Mouse (Mus musculus): ENCODE data around the gene Brd7. TPM values are rescaled to one million over a fixed set of nuclear protein-coding genes. Genes with fewer than 3 reads are reported as not detected.

Brd7 gene
- polyA plus RNA-seq, 1 experiment from 2014 or later = 82.7 TPM

DNA sequence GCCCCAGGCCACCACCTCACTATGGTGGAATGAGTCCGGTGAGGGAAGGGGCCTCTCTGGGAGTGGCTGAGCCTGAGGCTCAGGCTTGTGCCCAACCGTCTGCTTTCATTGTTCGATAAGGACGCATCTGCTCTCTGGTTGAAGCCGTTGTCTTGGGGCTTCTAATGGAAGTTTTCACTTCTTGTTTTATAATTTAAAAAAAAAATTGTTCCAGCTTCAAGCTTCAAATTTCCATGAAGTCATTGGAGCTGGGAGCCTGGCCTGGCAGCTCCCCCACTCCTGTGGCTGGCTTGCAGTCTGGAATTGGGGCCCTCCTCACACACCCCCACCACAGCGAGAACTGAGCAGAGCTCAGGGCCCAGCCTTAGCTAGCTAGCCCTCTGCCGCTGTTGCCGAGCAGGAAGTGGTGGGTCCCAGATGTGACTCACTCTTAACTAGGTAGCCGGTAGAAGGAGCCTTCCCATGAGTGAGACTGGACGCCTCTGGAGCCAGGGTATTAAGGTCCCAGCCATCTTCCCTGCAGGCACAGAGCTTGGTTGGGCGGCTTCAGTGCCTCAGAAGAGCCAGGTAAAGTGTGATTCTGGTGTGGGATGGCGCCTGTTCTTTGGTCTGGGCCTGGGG, 73.3 kb downstream of the Brd7 start:
- Histone ChIP-seq H3K4me1 (replicated peaks; ENCODE audit: control insufficient read depth, insufficient read depth, low read length) (peaks cover 55% of the 10 kb centered on the region), H3K4me2 (peak overlapping the region; percentile 66), H3K36me3 (ENCODE audit: control insufficient read depth, insufficient read depth, low read length) (no peaks in the 10 kb centered on the region), H3K9me3 (ENCODE audit: control insufficient read depth, low read length) (no peaks in the 10 kb centered on the region), H3K27ac (ENCODE audit: low read depth, low read length) (peak overlapping the region; percentile 91), H3K9ac (ENCODE audit: low read depth, low read length) (peak overlapping the region; percentile 72), H3K27me3 (replicated peaks; ENCODE audit: control insufficient read depth, insufficient read depth, low read length) (no peaks in the 10 kb centered on the region), H3K4me3 (ENCODE audit: low read depth, low read length) (peak overlapping the region; percentile 36)
- 32% methylated on average over 12 of the region's 12 CpGs for WGBS
- ATAC-seq (replicated peaks; ENCODE audit: low FRiP score) (peak; percentile 78), DNase-seq (ENCODE audit: low spot score) (no peak)

DNA sequence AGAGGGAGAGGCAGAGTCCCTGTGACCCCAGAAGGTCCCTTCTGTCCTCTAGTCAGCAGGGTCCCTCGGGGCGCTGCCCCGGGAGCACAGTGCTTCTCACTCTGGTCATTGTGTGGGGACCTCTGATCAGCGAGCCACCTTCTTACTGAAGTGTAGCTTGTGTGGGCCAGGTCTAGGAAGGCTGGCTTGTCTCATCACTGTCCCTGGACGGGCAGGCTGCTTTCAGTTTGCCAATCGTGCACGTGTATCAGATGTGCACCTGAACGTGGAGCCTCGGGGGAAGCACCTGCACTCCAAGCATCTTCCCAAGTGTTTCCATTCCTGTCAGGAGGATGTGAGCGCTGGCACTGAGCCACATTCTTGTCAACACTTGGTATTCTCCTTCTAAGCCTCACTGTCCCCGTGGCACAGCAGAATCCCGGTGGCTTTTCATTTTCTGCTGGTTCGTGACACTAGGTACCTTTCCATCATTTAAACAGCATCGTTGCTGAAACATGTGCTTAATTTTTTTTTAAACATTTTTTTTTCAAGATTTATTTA, 75.5 kb downstream of the Brd7 start:
- no peaks in the 10 kb centered on the region for H3K9me3 ChIP-seq (ENCODE audit: control insufficient read depth, low read length)
- H3K27ac ChIP-seq (ENCODE audit: low read depth, low read length) = peak overlapping the region; percentile 45
- no peak for ATAC-seq (replicated peaks; ENCODE audit: low FRiP score)
- peaks cover 55% of the 10 kb centered on the region for H3K4me1 ChIP-seq (replicated peaks; ENCODE audit: control insufficient read depth, insufficient read depth, low read length)
- H3K36me3 ChIP-seq (ENCODE audit: control insufficient read depth, insufficient read depth, low read length) = no peaks in the 10 kb centered on the region
- DNase-seq (ENCODE audit: low spot score) = no peak
- H3K4me3 ChIP-seq (ENCODE audit: low read depth, low read length) = no peak overlapping the region
- 85% methylated on average over 14 of the region's 14 CpGs for WGBS
- 0 out of 2 replicates have a peak overlapping the region, but pooled peaks have one; percentile 16 for H3K4me2 ChIP-seq
- H3K9ac ChIP-seq (ENCODE audit: low read depth, low read length) = no peak overlapping the region
- H3K27me3 ChIP-seq (replicated peaks; ENCODE audit: control insufficient read depth, insufficient read depth, low read length) = no peaks in the 10 kb centered on the region

DNA sequence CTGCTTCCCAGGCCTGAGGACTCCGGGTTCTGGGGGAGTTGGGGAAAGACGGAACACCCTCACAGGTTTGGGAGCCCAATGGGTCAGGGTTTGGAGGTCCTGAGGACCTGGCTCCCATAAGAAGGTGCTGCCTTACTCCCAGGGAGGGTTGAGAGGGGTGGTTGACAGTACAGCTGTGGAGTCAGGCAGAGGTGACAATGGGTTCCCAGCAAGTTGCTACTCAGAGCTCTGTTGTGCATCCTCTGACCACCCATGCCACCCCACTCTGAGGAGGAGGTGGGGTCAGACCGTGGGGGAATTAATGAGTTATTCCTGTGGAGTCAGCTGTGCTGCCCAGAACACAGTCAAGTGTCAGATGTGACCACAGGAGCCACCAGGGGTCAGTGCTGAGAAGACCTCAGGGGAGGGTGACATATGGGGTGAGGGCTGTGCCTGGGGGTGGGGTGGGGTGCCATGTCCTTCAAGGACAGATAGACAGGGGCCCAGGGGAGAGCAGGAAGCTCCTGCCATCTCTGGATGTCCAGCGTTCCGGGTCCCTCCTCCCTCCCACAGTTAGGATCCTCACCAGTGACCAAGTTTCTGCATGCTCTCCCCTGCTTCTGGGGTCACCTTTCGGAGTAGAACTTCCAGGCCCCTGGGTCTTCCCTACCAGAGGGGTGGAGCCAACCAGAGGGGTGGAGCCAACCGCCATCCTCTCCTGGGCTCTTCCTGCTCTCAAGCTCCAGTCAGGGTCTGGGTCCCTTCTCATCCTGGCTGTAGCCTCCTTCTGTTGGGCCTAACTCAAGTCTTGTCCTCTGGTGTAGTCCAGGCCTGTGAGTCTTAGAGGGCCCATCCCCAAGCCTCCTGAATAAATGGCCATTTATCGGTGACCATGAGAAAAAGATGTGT, 76.3 kb downstream of the Brd7 start:
- no peaks in the 10 kb centered on the region for H3K27me3 ChIP-seq (replicated peaks; ENCODE audit: control insufficient read depth, insufficient read depth, low read length)
- H3K9me3 ChIP-seq (ENCODE audit: control insufficient read depth, low read length) = no peaks in the 10 kb centered on the region
- DNase-seq (ENCODE audit: low spot score) = no peak
- 0 out of 2 replicates have a peak overlapping the region, but pooled peaks have one; percentile 16 for H3K4me2 ChIP-seq
- H3K36me3 ChIP-seq (ENCODE audit: control insufficient read depth, insufficient read depth, low read length) = no peaks in the 10 kb centered on the region
- no peak overlapping the region for H3K9ac ChIP-seq (ENCODE audit: low read depth, low read length)
- peak; percentile 46 for ATAC-seq (replicated peaks; ENCODE audit: low FRiP score)
- no peak overlapping the region for H3K4me3 ChIP-seq (ENCODE audit: low read depth, low read length)
- 66% methylated on average over 8 of the region's 8 CpGs for WGBS
- peak overlapping the region; percentile 45 for H3K27ac ChIP-seq (ENCODE audit: low read depth, low read length)
- H3K4me1 ChIP-seq (replicated peaks; ENCODE audit: control insufficient read depth, insufficient read depth, low read length) = peaks cover 56% of the 10 kb centered on the region

DNA sequence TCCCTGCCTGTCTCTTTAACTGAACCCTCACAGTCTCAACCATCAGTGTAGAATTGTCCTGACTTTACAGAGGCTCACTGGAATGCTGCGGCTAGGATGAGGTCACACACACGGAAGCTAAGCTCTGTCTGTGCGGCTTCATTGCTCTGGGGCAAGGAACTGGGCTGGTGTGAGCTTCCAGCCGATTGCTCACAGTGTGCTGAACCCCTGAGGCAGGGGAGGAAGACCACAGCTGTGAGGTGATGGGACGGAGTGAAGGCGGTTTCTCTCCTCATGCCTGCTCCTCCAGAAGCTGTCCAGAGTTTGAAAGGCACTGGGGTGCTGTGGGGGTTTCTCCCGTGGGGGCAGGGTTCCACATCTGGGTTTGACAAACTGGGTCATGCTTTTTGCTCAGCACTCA, 77.3 kb downstream of the Brd7 start:
- no peaks in the 10 kb centered on the region for H3K27me3 ChIP-seq (replicated peaks; ENCODE audit: control insufficient read depth, insufficient read depth, low read length)
- DNase-seq (ENCODE audit: low spot score) = no peak
- no peak overlapping the region for H3K9ac ChIP-seq (ENCODE audit: low read depth, low read length)
- no peaks in the 10 kb centered on the region for H3K9me3 ChIP-seq (ENCODE audit: control insufficient read depth, low read length)
- ATAC-seq (replicated peaks; ENCODE audit: low FRiP score) = no peak
- 63% methylated on average over 7 of the region's 7 CpGs for WGBS
- H3K4me3 ChIP-seq (ENCODE audit: low read depth, low read length) = no peak overlapping the region
- peaks cover 50% of the 10 kb centered on the region for H3K4me1 ChIP-seq (replicated peaks; ENCODE audit: control insufficient read depth, insufficient read depth, low read length)
- no peak overlapping the region for H3K4me2 ChIP-seq
- H3K27ac ChIP-seq (ENCODE audit: low read depth, low read length) = no peak overlapping the region
- H3K36me3 ChIP-seq (ENCODE audit: control insufficient read depth, insufficient read depth, low read length) = no peaks in the 10 kb centered on the region

DNA sequence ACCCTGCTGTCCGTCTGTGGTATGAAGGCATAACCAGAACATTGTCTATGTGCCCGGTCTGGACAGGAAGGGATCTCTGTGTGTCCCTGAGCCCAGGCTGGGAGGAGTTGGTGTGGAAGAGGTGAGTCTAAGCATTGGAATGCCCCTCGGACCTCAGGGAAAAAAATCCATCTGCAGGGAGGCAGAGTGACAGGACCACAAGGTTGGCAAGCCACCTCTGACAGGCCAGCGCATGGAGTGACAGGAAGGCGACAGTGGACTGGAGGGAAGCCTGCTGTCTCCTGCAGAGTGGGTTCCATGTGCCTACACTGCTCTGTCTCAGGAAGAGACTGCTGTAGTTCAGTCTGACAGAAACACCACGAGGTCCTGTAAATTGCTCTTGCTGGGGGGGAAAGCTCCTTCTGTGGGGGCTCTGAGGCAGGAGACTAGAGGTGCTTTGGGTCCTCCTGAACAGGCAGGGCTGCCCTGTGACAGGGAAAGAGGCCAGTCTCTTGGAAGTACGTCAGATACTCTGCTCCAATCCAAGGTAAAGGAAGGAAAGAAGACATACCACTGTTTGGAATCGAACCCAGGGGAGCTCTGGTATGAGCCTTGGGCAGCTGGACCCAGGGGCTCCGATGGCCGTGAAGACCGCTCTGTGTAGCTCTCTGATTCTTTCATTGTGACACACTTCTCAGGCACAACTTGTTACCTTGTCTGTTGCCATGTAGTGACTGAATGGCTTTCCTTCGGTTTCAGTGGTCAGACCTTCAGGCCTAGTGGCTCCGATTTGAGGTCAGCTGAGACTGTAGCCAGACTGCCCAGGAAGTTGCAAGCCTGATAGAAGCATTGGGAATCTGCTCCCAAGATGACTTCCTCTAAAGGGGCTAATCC, 78.5 kb downstream of the Brd7 start:
- H3K4me2 ChIP-seq = no peak overlapping the region
- WGBS = 69% methylated on average over 13 of the region's 13 CpGs
- H3K4me1 ChIP-seq (replicated peaks; ENCODE audit: control insufficient read depth, insufficient read depth, low read length) = peaks cover 50% of the 10 kb centered on the region
- H3K4me3 ChIP-seq (ENCODE audit: low read depth, low read length) = no peak overlapping the region
- no peaks in the 10 kb centered on the region for H3K27me3 ChIP-seq (replicated peaks; ENCODE audit: control insufficient read depth, insufficient read depth, low read length)
- no peaks in the 10 kb centered on the region for H3K9me3 ChIP-seq (ENCODE audit: control insufficient read depth, low read length)
- no peak overlapping the region for H3K27ac ChIP-seq (ENCODE audit: low read depth, low read length)
- no peak for ATAC-seq (replicated peaks; ENCODE audit: low FRiP score)
- no peaks in the 10 kb centered on the region for H3K36me3 ChIP-seq (ENCODE audit: control insufficient read depth, insufficient read depth, low read length)
- no peak for DNase-seq (ENCODE audit: low spot score)
- no peak overlapping the region for H3K9ac ChIP-seq (ENCODE audit: low read depth, low read length)

DNA sequence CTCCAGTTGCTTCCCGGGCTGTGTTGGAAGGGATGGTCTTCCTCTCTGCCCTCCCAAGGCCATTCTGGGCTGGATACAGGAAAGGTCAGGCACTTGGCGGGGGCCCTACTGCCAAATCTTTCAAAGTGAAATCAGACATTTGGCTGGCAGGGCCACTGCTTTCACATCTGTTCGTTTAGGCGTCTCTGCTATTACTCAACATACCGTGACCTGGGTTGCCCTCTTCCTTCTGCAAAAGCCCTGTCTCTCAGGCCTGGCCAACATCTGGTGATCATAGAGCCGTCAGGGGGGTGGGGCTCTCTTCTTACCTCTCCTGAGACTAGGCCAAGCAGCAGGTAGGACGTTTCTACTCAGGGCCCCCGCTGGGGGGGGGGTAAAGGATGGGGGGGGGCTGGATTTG, 79.3 kb downstream of the Brd7 start:
- H3K9ac ChIP-seq (ENCODE audit: low read depth, low read length) = no peak overlapping the region
- ATAC-seq (replicated peaks; ENCODE audit: low FRiP score) = no peak
- peaks cover 44% of the 10 kb centered on the region for H3K4me1 ChIP-seq (replicated peaks; ENCODE audit: control insufficient read depth, insufficient read depth, low read length)
- H3K36me3 ChIP-seq (ENCODE audit: control insufficient read depth, insufficient read depth, low read length) = no peaks in the 10 kb centered on the region
- WGBS = 29% methylated on average over 8 of the region's 8 CpGs
- H3K27ac ChIP-seq (ENCODE audit: low read depth, low read length) = no peak overlapping the region
- H3K9me3 ChIP-seq (ENCODE audit: control insufficient read depth, low read length) = no peaks in the 10 kb centered on the region
- no peak overlapping the region for H3K4me3 ChIP-seq (ENCODE audit: low read depth, low read length)
- no peak for DNase-seq (ENCODE audit: low spot score)
- H3K4me2 ChIP-seq = no peak overlapping the region
- H3K27me3 ChIP-seq (replicated peaks; ENCODE audit: control insufficient read depth, insufficient read depth, low read length) = no peaks in the 10 kb centered on the region

Other genes with a start within 250 kb of the Brd7 start
- gene Cnep1r1, start 243.4 kb downstream of the Brd7 start, polyA plus RNA-seq (2014; fragmentation: Nextera tagmentation; extraction: Ambion mirVana) = 30.8 and 33.6 TPM in 2 replicates
- gene Heatr3, start 224.3 kb downstream of the Brd7 start, polyA plus RNA-seq (2014; fragmentation: Nextera tagmentation; extraction: Ambion mirVana) = 69.6 and 77.8 TPM in 2 replicates
- gene Tent4b, start 163.0 kb downstream of the Brd7 start, polyA plus RNA-seq (2014; fragmentation: Nextera tagmentation; extraction: Ambion mirVana) = 11.2 and 11.9 TPM in 2 replicates
- 46.6 and 49.7 TPM in 2 replicates for gene Adcy7, start 89.8 kb downstream of the Brd7 start, polyA plus RNA-seq (2014; fragmentation: Nextera tagmentation; extraction: Ambion mirVana)
- gene Nkd1, start 159.2 kb upstream of the Brd7 start, polyA plus RNA-seq (2014; fragmentation: Nextera tagmentation; extraction: Ambion mirVana) = 9.5 and 12.7 TPM in 2 replicates

All from liver, embryonic 11.5 days (tissue).